Comparison of ENCODE assay signal across 10 mouse cellular contexts in genomic region chr16:31546828-31547224, GRCm38 (mm10).
DNase-seq lines count a peak whose midpoint lies in the region; ATAC-seq lines count a peak whose summit lies in the region.
"Had no signal": no experiment of that assay in that cellular context is flagged by ENCODE, and none has a peak within 500 bp of the region (broad histone marks: within the 10 kb centered on the region; RNA-seq: fewer than 3 reads in every experiment).

No protein-coding gene starts in this region.

- peaks cover 43% of the 10 kb centered on the region for H3K4me1 ChIP-seq in embryonic facial prominence, embryonic 15.5 days
- H3K4me1 ChIP-seq in limb, embryonic 12.5 days (replicated peaks): peaks cover 59% of the 10 kb centered on the region

- H3K9ac ChIP-seq in embryonic facial prominence, embryonic 15.5 days: no peak overlapping the region
- no peak overlapping the region for H3K9ac ChIP-seq in limb, embryonic 12.5 days (replicated peaks)

- no peak overlapping the region for H3K4me3 ChIP-seq in embryonic facial prominence, embryonic 15.5 days (replicated peaks)
- no peak overlapping the region for H3K4me3 ChIP-seq in limb, embryonic 12.5 days (replicated peaks)

- H3K36me3 ChIP-seq in embryonic facial prominence, embryonic 15.5 days: no peaks in the 10 kb centered on the region
- H3K36me3 ChIP-seq in limb, embryonic 12.5 days: no peaks in the 10 kb centered on the region

- H3K27ac ChIP-seq in embryonic facial prominence, embryonic 15.5 days (replicated peaks): peak overlapping the region; percentile 48; the same call in 1 of the 2 replicates
- peak overlapping the region; percentile 85 for H3K27ac ChIP-seq in limb, embryonic 12.5 days
- H3K27ac ChIP-seq: kidney, postnatal 0 days had no signal

- peak; percentile 30 for DNase-seq in layer of hippocampus, adult 11-12 months (ENCODE audit: low spot score)
- no peak for DNase-seq in layer of hippocampus, postnatal 10 days (ENCODE audit: low spot score in 2 of 2)
- DNase-seq in retina, postnatal 1 day: peak; percentile 74
- no peak for DNase-seq in ovary, postnatal 10 days (ENCODE audit: low spot score)
- DNase-seq in gastrocnemius, postnatal 14 days: no peak
- no peak for DNase-seq in lung, postnatal 10 days
- DNase-seq: thymus, postnatal 4 days had no signal

- H3K9me3 ChIP-seq in embryonic facial prominence, embryonic 15.5 days (replicated peaks): no peaks in the 10 kb centered on the region
- no peaks in the 10 kb centered on the region for H3K9me3 ChIP-seq in limb, embryonic 12.5 days

- 6% methylated on average over 2 of the region's 2 CpGs for WGBS in embryonic facial prominence, embryonic 15.5 days
- 0% methylated on average over 2 of the region's 2 CpGs for WGBS in limb, embryonic 12.5 days

- ATAC-seq in embryonic facial prominence, embryonic 15.5 days (ENCODE audit: insufficient number of reproducible peaks, low FRiP score, low TSS enrichment, low read depth): no peak
- ATAC-seq in limb, embryonic 12.5 days (ENCODE audit: insufficient number of reproducible peaks, insufficient read depth, low FRiP score, low TSS enrichment, low read depth): no peak

- 0 out of 2 replicates have a peak, but pooled peaks cover 5% of the 10 kb centered on the region for H3K27me3 ChIP-seq in embryonic facial prominence, embryonic 15.5 days
- peaks cover 9% of the 10 kb centered on the region; the same call in 1 of the 2 replicates for H3K27me3 ChIP-seq in limb, embryonic 12.5 days

- intact Hi-C loops in gastrocnemius, postnatal 14 days (cut with DNase I; ENCODE audit: low total_unique reads): no loop called here

- no peak overlapping the region for H3K4me2 ChIP-seq in embryonic facial prominence, embryonic 15.5 days (replicated peaks)
- peak overlapping the region; percentile 54 for H3K4me2 ChIP-seq in limb, embryonic 12.5 days

Comparison
In these comparisons a context has a peak if more than half of its experiments do, and no peak if none do; other contexts are left out.
1. DNase-seq: peak in layer of hippocampus, adult 11-12 months (single experiment) and retina, postnatal 1 day (single experiment); none in layer of hippocampus, postnatal 10 days (0 of 2), ovary, postnatal 10 days (single experiment), gastrocnemius, postnatal 14 days (single experiment) and lung, postnatal 10 days (single experiment).